8 mouse cellular contexts compared by ENCODE assay signal in the genomic region with DNA sequence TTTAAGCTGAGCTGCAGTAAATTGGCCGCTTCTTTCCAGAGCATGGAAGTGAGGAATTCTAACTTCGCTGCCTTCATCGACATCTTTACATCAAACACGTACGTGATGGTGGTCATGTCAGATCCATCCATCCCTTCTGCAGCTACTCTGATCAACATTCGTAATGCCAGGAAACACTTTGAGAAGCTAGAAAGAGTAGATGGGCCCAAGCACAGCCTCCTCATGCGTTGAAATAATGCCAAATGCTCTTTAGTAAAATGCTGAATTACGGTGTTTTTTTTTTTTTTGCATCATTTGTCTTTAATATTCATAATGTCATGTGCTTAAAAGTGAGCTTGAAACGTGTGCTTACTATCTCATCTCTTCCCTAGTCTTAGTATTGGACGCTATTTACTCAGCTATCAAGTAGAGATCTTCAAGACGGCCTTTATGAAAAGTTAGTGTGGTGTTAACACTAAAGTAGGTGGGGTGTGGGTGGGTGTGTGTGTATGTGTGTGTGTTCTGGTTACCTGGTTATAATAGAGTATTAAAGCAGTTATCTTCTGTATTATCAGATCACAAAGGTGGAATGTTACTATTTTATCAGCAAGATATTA. TPM values are rescaled to one million over a fixed set of nuclear protein-coding genes. Genes with fewer than 3 reads are reported as not detected.
A peak's percentile ranks its signal among the peaks of the same experiment; 100 is the strongest.
DNase-seq lines count a peak whose midpoint lies in the region; ATAC-seq lines count a peak whose summit lies in the region.

No protein-coding gene starts in this region.

- no peaks in the 10 kb centered on the region for H3K36me3 ChIP-seq in heart, embryonic 11.5 days (ENCODE audit: control insufficient read depth, insufficient read depth, low read length)
- no peaks in the 10 kb centered on the region for H3K36me3 ChIP-seq in forebrain, embryonic 11.5 days (ENCODE audit: control insufficient read depth, insufficient read depth, low read length)
- peaks cover 21% of the 10 kb centered on the region for H3K36me3 ChIP-seq in liver, embryonic 13.5 days

- no peak overlapping the region for H3K27ac ChIP-seq in heart, embryonic 11.5 days (ENCODE audit: low read depth, low read length)
- H3K27ac ChIP-seq in forebrain, embryonic 11.5 days (ENCODE audit: low read depth, low read length), result peak overlapping the region; percentile 96
- peak overlapping the region; percentile 98 for H3K27ac ChIP-seq in liver, embryonic 13.5 days

- peak overlapping the region; percentile 93 for H3K4me2 ChIP-seq in heart, embryonic 11.5 days
- H3K4me2 ChIP-seq in forebrain, embryonic 11.5 days (ENCODE audit: low read depth, low read length, severe bottlenecking), result peak overlapping the region; percentile 82
- H3K4me2 ChIP-seq in liver, embryonic 13.5 days, result peak overlapping the region; percentile 82

- H3K4me3 ChIP-seq in heart, embryonic 11.5 days (ENCODE audit: low read depth, low read length), result peak overlapping the region; percentile 92
- H3K4me3 ChIP-seq in forebrain, embryonic 11.5 days (ENCODE audit: low read depth, low read length), result peak overlapping the region; percentile 81
- peak overlapping the region; percentile 92 for H3K4me3 ChIP-seq in liver, embryonic 13.5 days (replicated peaks)

- H3K9ac ChIP-seq in heart, embryonic 11.5 days (ENCODE audit: low read depth, low read length), result peak overlapping the region; percentile 97
- peak overlapping the region; percentile 95 for H3K9ac ChIP-seq in forebrain, embryonic 11.5 days (ENCODE audit: low read length)
- peak overlapping the region; percentile 95 for H3K9ac ChIP-seq in liver, embryonic 13.5 days

- no peak for ATAC-seq in heart, embryonic 11.5 days (replicated peaks; ENCODE audit: insufficient number of reproducible peaks, low FRiP score, low TSS enrichment)
- no peak for ATAC-seq in forebrain, embryonic 11.5 days (replicated peaks; ENCODE audit: low FRiP score)
- ATAC-seq in liver, embryonic 13.5 days (ENCODE audit: low read depth), result no peak

- 11% methylated on average over 11 of the region's 11 CpGs for WGBS in heart, embryonic 11.5 days (ENCODE audit: insufficient replicate concordance)
- 15% methylated on average over 11 of the region's 11 CpGs for WGBS in forebrain, embryonic 11.5 days
- 6% methylated on average over 11 of the region's 11 CpGs for WGBS in liver, embryonic 13.5 days (ENCODE audit: insufficient replicate concordance)

- H3K27me3 ChIP-seq in heart, embryonic 11.5 days (ENCODE audit: control insufficient read depth, insufficient read depth, low read length), result no peaks in the 10 kb centered on the region
- no peaks in the 10 kb centered on the region for H3K27me3 ChIP-seq in forebrain, embryonic 11.5 days (ENCODE audit: control insufficient read depth, insufficient read depth, low read length)
- peaks cover 5% of the 10 kb centered on the region; the same call in 1 of the 2 replicates for H3K27me3 ChIP-seq in liver, embryonic 13.5 days

- no peak for DNase-seq in heart, adult 18-20 months
- DNase-seq in CD4-positive helper T cell, adult 2 months (ENCODE audit: low read depth, low spot score), result peak; percentile 29
- DNase-seq in forebrain, embryonic 11.5 days (ENCODE audit: low spot score), result no peak
- no peak for DNase-seq in liver, embryonic 13.5 days
- DNase-seq in urinary bladder, adult 18-20 months (ENCODE audit: low spot score in 2 of 2), result no peak
- DNase-seq in testis, postnatal 10 days (ENCODE audit: low spot score), result no peak
- no peak for DNase-seq in ovary, postnatal 14 days (ENCODE audit: low spot score)

- H3K9me3 ChIP-seq in heart, embryonic 11.5 days (replicated peaks; ENCODE audit: control insufficient read depth, low read length), result no peaks in the 10 kb centered on the region
- H3K9me3 ChIP-seq in forebrain, embryonic 11.5 days (ENCODE audit: control insufficient read depth, low read length), result no peaks in the 10 kb centered on the region
- H3K9me3 ChIP-seq in liver, embryonic 13.5 days (replicated peaks), result no peaks in the 10 kb centered on the region

- H3K4me1 ChIP-seq in heart, embryonic 11.5 days (ENCODE audit: control insufficient read depth, insufficient read depth, low read length), result peaks cover 16% of the 10 kb centered on the region
- peaks cover 6% of the 10 kb centered on the region for H3K4me1 ChIP-seq in forebrain, embryonic 11.5 days (replicated peaks; ENCODE audit: control insufficient read depth, insufficient read depth, low read length)
- peaks cover 28% of the 10 kb centered on the region for H3K4me1 ChIP-seq in liver, embryonic 13.5 days (replicated peaks)

RNA-seq across cellular contexts. Expression of a gene that starts 1.3 kb away (rescaled TPM):
- 64.2 and 86.9 TPM in 2 replicates for polyA plus RNA-seq in heart, embryonic 11.5 days (2014; fragmentation: Nextera tagmentation; extraction: Ambion mirVana)
- 10 to 100 TPM; 56.6 to 61.6 TPM for total RNA-seq in heart, adult 18-20 months (2021)
- polyA plus RNA-seq in forebrain, embryonic 11.5 days (2014; fragmentation: Nextera tagmentation; extraction: Ambion mirVana), result 110 and 113 TPM in 2 replicates
- 31.5 and 36.6 TPM in 2 replicates for polyA plus RNA-seq in liver, embryonic 13.5 days (2015; fragmentation: Nextera tagmentation; extraction: Ambion mirVana)

RNA-seq across cellular contexts. Expression of a gene that starts 18.6 kb away (rescaled TPM):
- not detected in 2 replicates for polyA plus RNA-seq in heart, embryonic 11.5 days (2014; fragmentation: Nextera tagmentation; extraction: Ambion mirVana)
- total RNA-seq in heart, adult 18-20 months (2021), result not detected
- polyA plus RNA-seq in forebrain, embryonic 11.5 days (2014; fragmentation: Nextera tagmentation; extraction: Ambion mirVana), result not detected in 2 replicates
- polyA plus RNA-seq in liver, embryonic 13.5 days (2015; fragmentation: Nextera tagmentation; extraction: Ambion mirVana), result not detected in 2 replicates

RNA-seq across cellular contexts. Expression of a gene that starts 35.1 kb away (rescaled TPM):
- 15.5 and 16.2 TPM in 2 replicates for polyA plus RNA-seq in heart, embryonic 11.5 days (2014; fragmentation: Nextera tagmentation; extraction: Ambion mirVana)
- 1 to 10 TPM; 5.6 to 7.6 TPM for total RNA-seq in heart, adult 18-20 months (2021)
- polyA plus RNA-seq in forebrain, embryonic 11.5 days (2014; fragmentation: Nextera tagmentation; extraction: Ambion mirVana), result 30.6 and 32.9 TPM in 2 replicates
- polyA plus RNA-seq in liver, embryonic 13.5 days (2015; fragmentation: Nextera tagmentation; extraction: Ambion mirVana), result 14.3 and 18.6 TPM in 2 replicates
